32 mouse cellular contexts compared by ENCODE assay signal in genomic region chr2:23893216-23893615, GRCm38 (mm10).
"Had no signal": no experiment of that assay in that cellular context is flagged by ENCODE, and none has a peak within 500 bp of the region (broad histone marks: within the 10 kb centered on the region; RNA-seq: fewer than 3 reads in every experiment).

No protein-coding gene starts in this region.

- H3K4me2 ChIP-seq: limb, embryonic 12.5 days; limb, embryonic 13.5 days; limb, embryonic 15.5 days; liver, embryonic 11.5 days; liver, embryonic 12.5 days; liver, embryonic 13.5 days; liver, embryonic 15.5 days; lung, embryonic 14.5 days; lung, embryonic 15.5 days; midbrain, embryonic 11.5 days; midbrain, embryonic 12.5 days; midbrain, embryonic 13.5 days; midbrain, embryonic 15.5 days; neural tube, embryonic 12.5 days had no signal

- H3K4me1 ChIP-seq: limb, embryonic 10.5 days; limb, embryonic 12.5 days; limb, embryonic 13.5 days; limb, embryonic 15.5 days; liver, embryonic 12.5 days; liver, embryonic 13.5 days; liver, embryonic 15.5 days; lung, embryonic 15.5 days; megakaryocyte, embryonic 14.5 days; midbrain, embryonic 10.5 days; midbrain, embryonic 12.5 days; midbrain, embryonic 13.5 days; midbrain, embryonic 15.5 days; neural tube, embryonic 12.5 days had no signal

- H3K27me3 ChIP-seq: limb, embryonic 12.5 days; limb, embryonic 13.5 days; limb, embryonic 15.5 days; liver, embryonic 12.5 days; liver, embryonic 13.5 days; liver, embryonic 15.5 days; lung, embryonic 15.5 days; megakaryocyte, embryonic 14.5 days; midbrain, embryonic 12.5 days; midbrain, embryonic 13.5 days; midbrain, embryonic 15.5 days; neural tube, embryonic 12.5 days had no signal

- H3K9ac ChIP-seq: limb, embryonic 12.5 days; limb, embryonic 13.5 days; limb, embryonic 15.5 days; liver, embryonic 12.5 days; liver, embryonic 13.5 days; liver, embryonic 14.5 days; liver, embryonic 15.5 days; liver, postnatal 0 days; lung, embryonic 14.5 days; lung, embryonic 15.5 days; midbrain, embryonic 12.5 days; midbrain, embryonic 13.5 days; midbrain, embryonic 15.5 days; neural tube, embryonic 12.5 days had no signal

- H3K27ac ChIP-seq: limb, embryonic 10.5 days; limb, embryonic 12.5 days; limb, embryonic 13.5 days; limb, embryonic 15.5 days; liver, embryonic 12.5 days; liver, embryonic 13.5 days; liver, embryonic 14.5 days; liver, embryonic 15.5 days; lung, embryonic 15.5 days; macrophage; midbrain, embryonic 10.5 days; midbrain, embryonic 12.5 days; midbrain, embryonic 13.5 days; midbrain, embryonic 15.5 days; neural tube, embryonic 12.5 days had no signal

- H3K9me3 ChIP-seq: limb, embryonic 10.5 days; limb, embryonic 12.5 days; limb, embryonic 13.5 days; limb, embryonic 15.5 days; liver, embryonic 12.5 days; liver, embryonic 13.5 days; liver, embryonic 15.5 days; lung, embryonic 15.5 days; midbrain, embryonic 10.5 days; midbrain, embryonic 12.5 days; midbrain, embryonic 13.5 days; midbrain, embryonic 15.5 days; neural tube, embryonic 12.5 days had no signal

- H3K36me3 ChIP-seq: limb, embryonic 10.5 days; limb, embryonic 12.5 days; limb, embryonic 13.5 days; limb, embryonic 15.5 days; liver, embryonic 12.5 days; liver, embryonic 13.5 days; liver, embryonic 15.5 days; lung, embryonic 15.5 days; midbrain, embryonic 10.5 days; midbrain, embryonic 12.5 days; midbrain, embryonic 13.5 days; midbrain, embryonic 15.5 days; neural tube, embryonic 12.5 days had no signal

- H3K4me3 ChIP-seq: limb, embryonic 10.5 days; limb, embryonic 12.5 days; limb, embryonic 13.5 days; limb, embryonic 15.5 days; liver, embryonic 12.5 days; liver, embryonic 13.5 days; liver, embryonic 15.5 days; lung, embryonic 15.5 days; megakaryocyte, embryonic 14.5 days; midbrain, embryonic 10.5 days; midbrain, embryonic 12.5 days; midbrain, embryonic 13.5 days; midbrain, embryonic 15.5 days; myocyte; neural tube, embryonic 12.5 days had no signal

- DNase-seq: left cerebral cortex, postnatal 4 days; liver; liver, embryonic 13.5 days; liver, postnatal 0 days; lung, adult 18-20 months; lung, adult 2 months; lung, embryonic 14.5 days; lung, postnatal 10 days; lung, postnatal 14 days; lung, postnatal 36 days; lung, postnatal 4 days; midbrain, embryonic 14.5 days had no signal

- ATAC-seq: liver, embryonic 12.5 days; liver, postnatal 0 days; lung, postnatal 0 days; midbrain, embryonic 13.5 days; midbrain, embryonic 15.5 days; midbrain, embryonic 16.5 days had no signal
